Mouse (Mus musculus): ENCODE data around the gene Olfr263.

Gene Olfr263

GRCm38 (mm10) chr13:21170431-21171155 lies 41.2 kb downstream of the Olfr263 start:
- no peak for DNase-seq

- no peak for DNase-seq
Measured at GRCm38 (mm10) chr13:21171156-21171530, 41.7 kb downstream of the Olfr263 start.

- no peak for DNase-seq
Measured at GRCm38 (mm10) chr13:21171600-21172150, 42.2 kb downstream of the Olfr263 start.

DNA sequence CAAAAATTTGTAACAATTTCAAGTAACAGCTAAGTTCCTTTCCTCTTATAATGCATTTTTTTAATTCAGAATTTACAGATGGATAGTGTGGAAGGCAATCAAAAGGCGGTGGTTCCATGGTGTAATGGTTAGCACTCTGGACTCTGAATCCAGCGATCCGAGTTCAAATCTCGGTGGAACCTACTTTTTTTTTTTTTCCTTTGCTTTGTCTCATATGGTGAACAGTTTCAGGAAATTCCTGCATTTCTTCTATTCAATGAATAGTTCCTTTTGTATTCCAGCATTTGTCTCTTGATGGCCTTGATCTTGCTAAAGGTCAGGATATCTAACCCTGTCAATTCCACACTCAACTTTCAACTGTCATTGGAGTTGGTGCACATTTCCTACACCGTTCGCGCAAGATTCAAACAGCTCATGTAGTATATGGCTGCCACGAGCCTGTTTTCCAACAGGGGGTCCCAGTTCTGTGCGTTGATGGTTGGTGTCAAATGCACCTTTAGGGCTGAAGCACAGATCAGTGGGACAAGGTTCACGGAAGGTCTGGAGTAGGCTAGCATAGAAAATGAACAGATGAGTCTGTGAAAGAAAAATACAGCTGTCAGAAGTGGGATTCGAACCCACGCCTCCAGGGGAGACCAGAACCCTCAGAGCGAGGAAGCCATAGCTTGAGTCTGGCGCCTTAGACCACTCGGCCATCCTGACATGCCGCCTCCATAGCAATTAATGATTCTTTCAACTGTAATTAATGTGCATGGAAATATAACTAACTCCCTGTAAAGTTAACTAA lies 43.0 kb downstream of the Olfr263 start:
- peak; percentile 72 for DNase-seq

DNA sequence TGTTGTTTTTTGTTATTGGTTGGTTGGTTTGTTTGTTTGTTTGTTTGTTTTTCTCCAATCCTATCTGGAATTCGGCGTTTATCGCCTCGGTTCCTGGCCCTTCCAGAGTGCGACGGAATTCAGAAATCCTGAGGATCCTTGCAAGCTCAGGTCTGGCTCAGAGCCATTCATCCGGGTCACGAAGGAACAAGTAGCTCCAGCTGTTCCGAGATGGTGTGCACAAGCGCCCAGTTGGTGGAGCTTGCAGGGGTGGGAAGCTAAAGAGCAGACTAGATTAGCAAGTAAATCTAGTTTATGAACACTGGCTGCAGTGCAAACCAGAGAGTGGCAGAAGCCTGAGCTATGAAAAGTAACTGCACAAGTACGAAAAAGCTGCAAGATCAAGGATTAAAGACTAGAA lies 43.6 kb downstream of the Olfr263 start:
- DNase-seq: peak; percentile 88

DNA sequence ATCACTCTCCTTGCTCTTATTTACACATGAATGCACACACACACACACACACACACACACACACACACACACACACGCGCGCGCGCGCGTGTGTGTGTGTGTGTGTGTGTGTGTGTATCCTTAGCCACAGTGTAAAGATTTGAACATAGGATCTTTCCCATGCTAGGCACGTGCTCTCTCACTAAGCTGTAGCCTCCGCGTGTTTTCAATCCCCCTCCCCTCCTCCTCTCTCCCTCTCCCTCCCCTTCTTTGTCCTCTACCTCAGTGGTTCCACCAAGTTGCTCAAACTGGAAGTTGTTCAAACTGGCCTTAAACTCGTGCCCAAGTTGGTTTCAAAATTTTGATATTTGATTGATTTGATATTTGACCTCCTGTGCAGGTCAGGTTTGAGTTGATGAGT lies 47.3 kb downstream of the Olfr263 start:
- DNase-seq: no peak

GRCm38 (mm10) chr13:21177657-21178056 lies 48.2 kb downstream of the Olfr263 start:
- DNase-seq: no peak

DNA sequence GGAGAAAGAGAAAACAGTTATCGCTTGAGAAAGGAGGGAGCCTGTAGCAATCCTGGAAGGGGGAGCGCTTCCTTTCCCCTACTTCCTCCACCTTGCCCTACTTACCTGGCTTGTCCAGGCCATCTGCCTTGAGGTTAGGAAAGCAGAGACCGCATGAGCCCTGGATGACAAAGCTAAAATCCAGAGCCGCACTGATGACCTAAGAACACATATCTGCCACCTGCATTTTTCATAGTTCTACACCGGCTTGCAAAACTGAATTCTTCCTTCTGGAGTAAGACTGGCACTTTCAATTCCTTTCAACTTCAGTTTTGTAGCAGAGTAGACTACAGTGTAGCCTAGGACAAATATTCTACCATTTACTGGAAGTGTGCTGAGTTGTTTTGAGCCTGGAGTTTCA lies 48.9 kb downstream of the Olfr263 start:
- DNase-seq: no peak

- DNase-seq: no peak
Measured at GRCm38 (mm10) chr13:21179367-21179723, 49.9 kb downstream of the Olfr263 start, which contains the start of gene Trim27. Trim27 (plus strand) TSS chr13:21179445.

DNA sequence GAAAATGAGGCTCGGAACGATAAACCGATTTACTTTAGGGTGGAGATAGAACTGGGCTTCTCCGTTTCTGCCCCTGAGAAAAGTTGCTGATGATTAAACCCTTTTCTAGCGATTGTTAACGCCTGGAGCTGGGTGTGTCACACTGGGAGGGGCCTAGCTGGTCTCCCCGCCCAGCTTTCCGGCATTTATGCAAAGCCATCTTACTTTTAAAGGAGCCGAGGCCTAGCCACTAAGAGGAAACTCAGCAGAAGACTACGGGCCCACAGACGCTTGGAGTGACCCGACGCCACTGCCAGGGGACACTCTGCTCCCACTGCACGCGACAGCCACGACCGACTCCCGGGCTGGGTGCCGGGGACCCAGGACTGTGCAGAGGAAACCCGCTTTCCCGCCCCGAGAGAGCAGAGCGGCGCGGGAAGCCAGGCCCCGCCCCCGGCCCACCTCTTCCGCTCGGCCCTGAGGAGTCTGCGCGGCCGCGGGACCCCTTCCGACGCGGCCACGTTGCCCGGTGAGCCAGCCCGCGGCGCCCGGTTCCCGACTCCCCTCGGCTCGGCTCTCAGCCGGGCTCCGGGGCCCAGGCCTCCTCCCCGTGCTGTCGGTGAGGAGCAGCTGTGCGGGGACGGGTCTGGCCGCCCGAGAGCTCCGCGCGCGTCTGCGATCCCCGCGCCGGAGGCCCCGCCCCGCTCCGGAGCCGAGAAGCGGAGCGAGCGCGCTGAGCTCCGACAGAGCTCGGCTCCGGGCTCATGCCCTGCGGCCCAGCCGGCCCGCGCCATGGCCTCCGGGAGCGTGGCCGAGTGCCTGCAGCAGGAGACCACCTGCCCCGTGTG lies 50.5 kb downstream of the Olfr263 start:
- DNase-seq: peak; percentile 98

DNA sequence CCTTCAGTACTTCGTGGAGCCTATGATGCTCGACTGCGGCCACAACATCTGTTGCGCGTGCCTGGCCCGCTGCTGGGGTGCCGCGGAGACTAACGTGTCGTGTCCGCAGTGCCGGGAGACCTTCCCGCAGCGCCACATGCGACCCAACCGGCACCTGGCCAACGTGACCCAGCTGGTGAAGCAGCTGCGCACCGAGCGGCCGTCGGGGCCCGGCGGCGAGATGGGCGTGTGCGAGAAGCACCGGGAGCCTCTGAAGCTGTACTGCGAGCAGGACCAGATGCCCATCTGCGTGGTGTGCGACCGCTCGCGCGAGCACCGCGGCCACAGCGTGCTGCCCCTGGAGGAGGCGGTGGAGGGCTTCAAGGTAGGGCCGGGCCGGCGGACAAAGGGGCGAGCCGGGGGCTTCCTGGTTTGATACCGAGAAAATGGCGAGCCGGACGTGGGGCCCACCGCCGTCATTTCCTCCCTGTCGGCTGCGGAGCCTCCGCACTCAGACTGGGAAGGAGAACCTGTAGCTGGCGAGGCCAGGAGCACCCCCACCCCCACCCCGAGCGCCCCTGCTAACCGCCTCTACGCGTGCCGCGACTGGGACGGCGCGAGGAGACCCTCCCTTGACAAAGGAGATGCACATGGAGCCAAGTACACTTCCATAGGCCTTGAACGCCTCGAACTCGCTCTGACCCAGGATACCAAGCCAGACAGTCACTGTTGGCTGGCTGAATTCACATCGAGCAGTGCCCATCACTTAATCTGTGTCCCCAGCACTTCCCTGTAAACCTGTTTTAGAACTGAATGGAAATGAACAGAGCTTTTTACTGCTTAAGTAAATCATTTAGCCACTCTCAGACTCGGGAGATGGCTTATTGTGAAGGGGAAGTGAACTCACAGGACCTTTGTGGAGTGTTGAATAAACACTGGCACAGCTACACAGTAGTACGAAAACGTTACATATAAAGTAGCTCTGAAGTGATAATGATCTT lies 51.4 kb downstream of the Olfr263 start:
- no peak for DNase-seq

DNA sequence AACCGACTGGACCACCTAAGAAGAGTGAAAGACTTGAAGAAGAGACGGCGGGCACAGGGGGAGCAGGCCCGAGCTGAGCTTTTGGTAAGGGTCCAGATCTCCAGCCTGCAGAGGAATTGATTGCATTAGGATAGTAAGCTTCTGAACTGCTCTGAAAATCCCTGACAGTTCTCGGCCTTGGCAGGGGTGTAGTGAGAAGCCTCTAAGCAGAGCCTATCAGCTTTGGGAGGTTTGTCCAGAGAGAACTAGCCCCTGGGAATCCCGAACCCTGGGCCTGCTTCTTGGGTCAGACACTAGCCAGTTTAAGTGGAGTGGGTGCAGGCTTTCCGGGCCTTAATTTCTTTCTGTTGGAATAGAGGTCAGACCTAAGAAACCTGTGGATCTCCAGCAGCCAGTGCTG lies 52.6 kb downstream of the Olfr263 start:
- DNase-seq: no peak

DNA sequence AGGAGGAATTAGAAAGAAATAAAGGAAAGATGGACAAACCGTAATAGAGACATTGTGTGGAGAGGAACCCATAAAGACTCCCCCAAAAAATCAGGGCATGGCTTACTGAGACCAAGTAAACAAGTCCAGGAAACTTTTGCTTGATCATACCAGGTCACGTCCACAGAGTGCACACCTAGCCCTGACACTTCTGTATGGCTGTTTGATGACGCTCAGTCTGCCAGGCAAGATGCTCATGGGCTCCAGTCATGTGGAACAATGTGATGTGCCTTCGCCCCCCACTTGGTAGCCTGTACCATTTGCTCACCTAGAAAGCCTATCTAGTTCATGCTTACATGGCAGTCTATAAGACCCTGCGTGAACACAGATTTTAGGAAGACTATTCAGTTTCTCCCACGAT lies 53.6 kb downstream of the Olfr263 start:
- no peak for DNase-seq

DNA sequence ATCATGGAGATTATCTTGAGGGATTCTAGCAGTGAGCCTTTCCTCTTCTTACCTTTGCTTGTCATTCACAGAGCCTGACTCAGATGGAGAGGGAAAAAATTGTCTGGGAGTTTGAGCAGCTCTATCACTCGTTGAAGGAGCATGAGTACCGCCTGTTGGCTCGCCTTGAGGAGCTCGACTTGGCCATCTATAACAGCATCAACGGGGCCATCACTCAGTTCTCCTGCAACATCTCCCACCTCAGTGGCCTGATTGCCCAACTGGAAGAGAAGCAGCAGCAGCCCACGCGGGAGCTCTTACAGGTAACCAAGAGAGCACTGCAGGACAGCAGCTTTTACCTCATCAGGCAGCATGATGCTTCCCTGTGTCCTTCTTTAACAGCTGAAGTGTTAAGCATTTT lies 54.2 kb downstream of the Olfr263 start:
- no peak for DNase-seq

DNA sequence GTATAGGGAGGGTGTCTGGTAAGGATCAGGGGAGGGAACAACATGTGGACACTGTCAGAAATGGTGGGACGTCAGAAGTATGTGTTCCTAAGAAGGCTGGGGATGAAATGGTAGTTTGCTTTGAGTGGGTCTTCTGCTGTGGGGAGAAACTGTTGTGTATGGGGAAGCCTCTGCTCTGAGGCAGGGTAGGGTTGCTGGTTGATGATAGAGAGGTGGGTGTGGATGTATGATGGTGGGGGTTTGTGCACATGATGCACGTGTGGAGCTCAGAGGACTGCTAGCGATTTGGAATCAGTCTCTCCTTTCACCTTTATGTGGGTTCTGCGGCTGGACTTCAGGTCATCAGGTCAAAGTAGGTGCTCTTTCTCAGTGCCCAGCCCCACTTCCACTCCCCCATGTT lies 56.1 kb downstream of the Olfr263 start:
- DNase-seq: no peak
